Mouse (Mus musculus) liver, adult 2 months (tissue): ENCODE measurements at regions not wholly inside any gene's neighbourhood (a gene's known extent, or its start where the extent isn't known, plus 50 kb on each side); places are given as distances from the start of the nearest gene placed in this dataset.

Source experiments
- DNase-seq: peaks from one replicate; pipeline ENCODE4 v3.0.0-alpha.2; 2011; ENCODE audit warnings: low read depth, low spot score; ENCODE audit errors: extremely low read depth
- H3K27ac ChIP-seq: fragments of 200-500 bp; replicated peaks from 2 replicates; pipeline ENCODE4 v1.5.1; 2012; ENCODE audit warnings: low read depth, mild to moderate bottlenecking, control low read depth, inconsistent platforms, low read length; ENCODE audit not compliant: insufficient read depth
- H3K27me3 ChIP-seq: fragments of 200-500 bp; 2 replicates; pipeline ENCODE4 v1.6.1; 2012; ENCODE audit warnings: mild to moderate bottlenecking, moderate library complexity, low read length, inconsistent platforms; ENCODE audit not compliant: control insufficient read depth, insufficient read depth
- H3K36me3 ChIP-seq: fragments of 200-500 bp; 2 replicates; pipeline ENCODE4 v1.6.1; 2012; ENCODE audit warnings: low read length, inconsistent platforms; ENCODE audit not compliant: control insufficient read depth, insufficient read depth
- H3K4me1 ChIP-seq: fragments of 200-500 bp; 2 replicates; pipeline ENCODE4 v1.6.1; 2011; ENCODE audit warnings: low read length; ENCODE audit not compliant: control insufficient read depth, insufficient read depth
- H3K4me3 ChIP-seq: fragments of 200-500 bp; 2 replicates; pipeline ENCODE4 v1.5.1; 2011; ENCODE audit warnings: low read depth, mild to moderate bottlenecking, control low read depth, low read length, moderate library complexity; ENCODE audit not compliant: insufficient read depth
- H3K79me2 ChIP-seq: fragments of 200-500 bp; 2 replicates; pipeline ENCODE4 v1.6.1; 2012; ENCODE audit warnings: inconsistent platforms, mild to moderate bottlenecking, low read length, moderate library complexity; ENCODE audit not compliant: control insufficient read depth, insufficient read depth
- H3K9ac ChIP-seq: fragments of 200-500 bp; 2 replicates; pipeline ENCODE4 v1.6.1; 2012; ENCODE audit warnings: low read depth, mild to moderate bottlenecking, control low read depth, inconsistent platforms, low read length
- CTCF ChIP-seq: fragments of 200-500 bp; IDR thresholded peaks from 2 replicates; pipeline ENCODE4 v1.5.1; 2011; ENCODE audit warnings: low read depth, low read length, control low read depth
- POLR2A ChIP-seq: fragments of 200-500 bp; IDR thresholded peaks from 2 replicates; pipeline ENCODE4 v1.6.1; 2011; ENCODE audit warnings: low read length, control low read depth; ENCODE audit not compliant: insufficient read depth; ENCODE audit errors: extremely low read depth
- WGBS: fragments of 180-500 bp; shearing (Covaris S2); methylation state at CpG from one replicate; pipeline ENCODE4 v1.1.7; 2018; 5-methylcytosine and 5-hydroxymethylcytosine counted together

- no peak for DNase-seq
- TF ChIP-seq POLR2A (no peak), CTCF (no peak)
- no peak overlapping the region for H3K9ac ChIP-seq
- no peaks in the 10 kb centered on the region for H3K79me2 ChIP-seq
- 24% methylated on average over 4 of the region's 4 CpGs for WGBS
- no peaks in the 10 kb centered on the region; the same call in 1 of the 2 replicates for H3K27me3 ChIP-seq
- H3K4me1 ChIP-seq = no peaks in the 10 kb centered on the region
- H3K36me3 ChIP-seq = no peaks in the 10 kb centered on the region
- H3K27ac ChIP-seq = no peak overlapping the region
- H3K4me3 ChIP-seq = no peak overlapping the region
These were observed 263.1 kb upstream of the Irx3 start for GRCm38 (mm10) chr8:92064971-92065370.

GRCm38 (mm10) chr8:92064175-92064821 is 262.4 kb upstream of the Irx3 start:
- 17% methylated on average over 9 of the region's 9 CpGs for WGBS
- TF ChIP-seq CTCF (no peak), POLR2A (no peak)
- H3K4me3 ChIP-seq = no peak overlapping the region
- H3K27me3 ChIP-seq = no peaks in the 10 kb centered on the region; the same call in 1 of the 2 replicates
- H3K4me1 ChIP-seq = no peaks in the 10 kb centered on the region
- no peak for DNase-seq
- no peaks in the 10 kb centered on the region for H3K79me2 ChIP-seq
- H3K36me3 ChIP-seq = no peaks in the 10 kb centered on the region
- H3K9ac ChIP-seq = no peak overlapping the region
- no peak overlapping the region for H3K27ac ChIP-seq

- H3K36me3 ChIP-seq = no peaks in the 10 kb centered on the region
- H3K27ac ChIP-seq = no peak overlapping the region
- DNase-seq = no peak
- no peaks in the 10 kb centered on the region; the same call in 1 of the 2 replicates for H3K27me3 ChIP-seq
- TF ChIP-seq CTCF (peak; percentile 54), POLR2A (no peak)
- H3K79me2 ChIP-seq = no peaks in the 10 kb centered on the region
- H3K9ac ChIP-seq = no peak overlapping the region
- 57% methylated on average over 4 of the region's 4 CpGs for WGBS
- H3K4me3 ChIP-seq = no peak overlapping the region
- no peaks in the 10 kb centered on the region for H3K4me1 ChIP-seq
These were observed 261.5 kb upstream of the Irx3 start for GRCm38 (mm10) chr8:92063333-92063732.

- Histone ChIP-seq H3K36me3 (no peaks in the 10 kb centered on the region), H3K27ac (no peak overlapping the region), H3K4me1 (no peaks in the 10 kb centered on the region), H3K79me2 (no peaks in the 10 kb centered on the region), H3K9ac (no peak overlapping the region), H3K4me3 (no peak overlapping the region), H3K27me3 (no peaks in the 10 kb centered on the region)
- WGBS = 87% methylated on average over 5 of the region's 5 CpGs
- no peak for DNase-seq
- no peak for TF ChIP-seq POLR2A
- TF ChIP-seq CTCF = no peak
These were observed 257.6 kb upstream of the Irx3 start for GRCm38 (mm10) chr8:92059471-92059870.

GRCm38 (mm10) chr8:92058953-92059352 is 257.1 kb upstream of the Irx3 start:
- DNase-seq = no peak
- Histone ChIP-seq H3K27me3 (no peaks in the 10 kb centered on the region), H3K27ac (no peak overlapping the region), H3K4me1 (no peaks in the 10 kb centered on the region), H3K36me3 (no peaks in the 10 kb centered on the region), H3K9ac (no peak overlapping the region), H3K4me3 (no peak overlapping the region), H3K79me2 (no peaks in the 10 kb centered on the region)
- 79% methylated on average over 10 of the region's 10 CpGs for WGBS
- TF ChIP-seq POLR2A (no peak), CTCF (no peak)

- Histone ChIP-seq H3K27ac (no peak overlapping the region), H3K36me3 (no peaks in the 10 kb centered on the region), H3K4me1 (no peaks in the 10 kb centered on the region), H3K79me2 (no peaks in the 10 kb centered on the region), H3K4me3 (no peak overlapping the region), H3K27me3 (no peaks in the 10 kb centered on the region), H3K9ac (no peak overlapping the region)
- no peak for TF ChIP-seq POLR2A
- no peak for TF ChIP-seq CTCF
- no peak for DNase-seq
- WGBS = 75% methylated on average over 8 of the region's 8 CpGs
These were observed 256.0 kb upstream of the Irx3 start for GRCm38 (mm10) chr8:92057857-92058256.
